Mouse (Mus musculus) MEL (cell line): ENCODE measurements around the gene Zc3hav1. TPM values are rescaled to one million over a fixed set of nuclear protein-coding genes. Genes with fewer than 3 reads are reported as not detected.

Experiments used
- DNase-seq: peaks from one replicate; pipeline ENCODE4 v3.0.0; 2011; ENCODE audit warnings: low read depth, low spot score
- H3K27ac ChIP-seq: 2 replicates; pipeline ENCODE4 v1.5.1; 2012; ENCODE audit warnings: low read depth, mild to moderate bottlenecking, control low read depth, low read length, moderate library complexity; ENCODE audit not compliant: control insufficient read depth
- H3K27me3 ChIP-seq, 2 experiments: fragments of 150-350 bp in 1 of 2; sonication (generic) in 1 of 2; 2 replicates each; pipeline ENCODE4 v1.6.1; 2012; ENCODE audit warnings: low read length in 2 of 2, mild to moderate bottlenecking in 2 of 2, improper control_type of control experiment in 1 of 2, moderate library complexity in 1 of 2; ENCODE audit not compliant: insufficient read depth in 2 of 2, control insufficient read depth in 1 of 2
- H3K36me3 ChIP-seq, 2 experiments: 2 replicates each; pipeline ENCODE4 v1.6.1; 2012 to 2014; ENCODE audit warnings: low read length in 2 of 2, improper control_type of control experiment in 1 of 2, inconsistent platforms in 1 of 2, mild to moderate bottlenecking in 1 of 2; ENCODE audit not compliant: insufficient read depth in 2 of 2, control insufficient read depth in 1 of 2
- H3K4me1 ChIP-seq, 2 experiments: fragments of 150-350 bp in 1 of 2; sonication (generic) in 1 of 2; 2 replicates each; pipeline ENCODE4 v1.6.1; 2012; ENCODE audit warnings: low read length in 2 of 2, improper control_type of control experiment in 1 of 2, mild to moderate bottlenecking in 1 of 2; ENCODE audit not compliant: insufficient read depth in 2 of 2, control insufficient read depth in 1 of 2
- H3K4me3 ChIP-seq, 2 experiments: fragments of 150-350 bp in 1 of 2; sonication (generic) in 1 of 2; 2 replicates each; pipeline ENCODE4 v1.5.1; 2012; ENCODE audit warnings: low read depth in 2 of 2, low read length in 2 of 2, mild to moderate bottlenecking in 2 of 2, moderate library complexity in 2 of 2, control low read depth in 1 of 2, improper control_type of control experiment in 1 of 2; ENCODE audit not compliant: control insufficient read depth in 1 of 2, insufficient read depth in 1 of 2
- H3K79me2 ChIP-seq: 2 replicates; pipeline ENCODE4 v1.6.1; 2012; ENCODE audit warnings: mild to moderate bottlenecking, low read length, moderate library complexity; ENCODE audit not compliant: control insufficient read depth, poor library complexity, insufficient read depth
- H3K9ac ChIP-seq: 2 replicates; pipeline ENCODE4 v1.6.1; 2012; ENCODE audit warnings: low read depth, mild to moderate bottlenecking, control low read depth, low read length, moderate library complexity; ENCODE audit not compliant: control insufficient read depth, poor library complexity, severe bottlenecking
- H3K9me3 ChIP-seq: fragments of 150-350 bp; sonication (generic); replicated peaks from 2 replicates; pipeline ENCODE4 v1.6.1; 2012; ENCODE audit warnings: mild to moderate bottlenecking, low read length, improper control_type of control experiment, moderate library complexity; ENCODE audit not compliant: insufficient read depth
- BHLHE40 ChIP-seq: IDR thresholded peaks from 2 replicates; pipeline ENCODE4 v1.6.1; 2012; ENCODE audit warnings: low read depth, mild to moderate bottlenecking, inconsistent platforms, low read length, improper control_type of control experiment, borderline replicate concordance
- CHD1 ChIP-seq: IDR thresholded peaks from 2 replicates; pipeline ENCODE4 v1.6.1; 2012; ENCODE audit warnings: low read depth, mild to moderate bottlenecking, inconsistent platforms, low read length, improper control_type of control experiment
- CHD2 ChIP-seq: IDR thresholded peaks from 2 replicates; pipeline ENCODE4 v1.6.1; 2011; ENCODE audit warnings: low read length, improper control_type of control experiment
- CTCF ChIP-seq, 3 experiments: IDR thresholded peaks in 2 of 3; conservative IDR thresholded peaks in 1 of 3; 2 replicates each; pipeline ENCODE4 v1.5.1; 2011 to 2012; ENCODE audit warnings: low read length in 3 of 3, low read depth in 2 of 3, mild to moderate bottlenecking in 2 of 3, improper control_type of control experiment in 1 of 3, inconsistent platforms in 1 of 3, mixed read lengths in 1 of 3, moderate library complexity in 1 of 3; ENCODE audit not compliant: control insufficient read depth in 1 of 3, insufficient read depth in 1 of 3, poor library complexity in 1 of 3, severe bottlenecking in 1 of 3
- E2F4 ChIP-seq: IDR thresholded peaks from 2 replicates; pipeline ENCODE4 v1.6.1; 2011; ENCODE audit warnings: low read depth, low read length, improper control_type of control experiment, borderline replicate concordance
- ELF1 ChIP-seq: IDR thresholded peaks from 2 replicates; pipeline ENCODE4 v1.6.1; 2014; ENCODE audit warnings: low read depth, mild to moderate bottlenecking, inconsistent platforms, low read length, improper control_type of control experiment, moderate library complexity
- EP300 ChIP-seq, 2 experiments: IDR thresholded peaks; 2 replicates each; pipeline ENCODE4 v1.6.1; 2011; ENCODE audit warnings: improper control_type of control experiment in 2 of 2, low read length in 2 of 2, low read depth in 1 of 2, mild to moderate bottlenecking in 1 of 2
- ETS1 ChIP-seq: IDR thresholded peaks from 2 replicates; pipeline ENCODE4 v1.6.1; 2012; ENCODE audit warnings: low read depth, mild to moderate bottlenecking, inconsistent platforms, low read length, improper control_type of control experiment, moderate library complexity
- GABPA ChIP-seq: IDR thresholded peaks from 2 replicates; pipeline ENCODE4 v1.6.1; 2012; ENCODE audit warnings: low read depth, mild to moderate bottlenecking, inconsistent platforms, low read length, improper control_type of control experiment, moderate library complexity
- GATA1 ChIP-seq: IDR thresholded peaks from 2 replicates; pipeline ENCODE4 v1.6.1; 2011; ENCODE audit warnings: low read depth, low read length, improper control_type of control experiment
- HCFC1 ChIP-seq: IDR thresholded peaks from 2 replicates; pipeline ENCODE4 v1.6.1; 2012; ENCODE audit warnings: low read depth, mild to moderate bottlenecking, inconsistent platforms, low read length, improper control_type of control experiment, moderate library complexity
- JUND ChIP-seq: IDR thresholded peaks from 2 replicates; pipeline ENCODE4 v1.6.1; 2011; ENCODE audit warnings: low read depth, mild to moderate bottlenecking, improper control_type of control experiment, low read length
- KAT2A ChIP-seq: conservative IDR thresholded peaks from 2 replicates; pipeline ENCODE4 v1.6.1; 2012; ENCODE audit warnings: low read depth, low read length, improper control_type of control experiment, inconsistent platforms
- MAFK ChIP-seq: IDR thresholded peaks from 2 replicates; pipeline ENCODE4 v1.6.1; 2011; ENCODE audit warnings: low read depth, mild to moderate bottlenecking, low read length, improper control_type of control experiment, borderline replicate concordance
- MAX ChIP-seq: IDR thresholded peaks from 2 replicates; pipeline ENCODE4 v1.6.1; 2011; ENCODE audit warnings: low read length, improper control_type of control experiment
- MAZ ChIP-seq: IDR thresholded peaks from 2 replicates; pipeline ENCODE4 v1.6.1; 2012; ENCODE audit warnings: low read depth, mild to moderate bottlenecking, inconsistent platforms, low read length, improper control_type of control experiment
- MEF2A ChIP-seq: IDR thresholded peaks from 2 replicates; pipeline ENCODE4 v1.6.1; 2014; ENCODE audit warnings: low read depth, mild to moderate bottlenecking, inconsistent platforms, low read length, improper control_type of control experiment; ENCODE audit not compliant: poor library complexity, insufficient replicate concordance, severe bottlenecking; ENCODE audit errors: extremely low read depth
- MXI1 ChIP-seq: IDR thresholded peaks from 2 replicates; pipeline ENCODE4 v1.6.1; 2011; ENCODE audit warnings: mild to moderate bottlenecking, low read depth, low read length, improper control_type of control experiment
- MYB ChIP-seq: IDR thresholded peaks from 2 replicates; pipeline ENCODE4 v1.6.1; 2011; ENCODE audit warnings: mild to moderate bottlenecking, low read depth, low read length, improper control_type of control experiment
- MYC ChIP-seq: IDR thresholded peaks from 2 replicates; pipeline ENCODE4 v1.6.1; 2011; ENCODE audit warnings: low read depth, mild to moderate bottlenecking, low read length, improper control_type of control experiment, moderate library complexity
- NELFE ChIP-seq: IDR thresholded peaks from 2 replicates; pipeline ENCODE4 v1.6.1; 2011; ENCODE audit warnings: low read depth, low read length, improper control_type of control experiment
- NRF1 ChIP-seq: IDR thresholded peaks from 2 replicates; pipeline ENCODE4 v1.6.1; 2014; ENCODE audit warnings: low read depth, mild to moderate bottlenecking, inconsistent platforms, low read length, improper control_type of control experiment, moderate library complexity; ENCODE audit not compliant: poor library complexity, insufficient read depth, severe bottlenecking
- POLR2A ChIP-seq, 2 experiments: IDR thresholded peaks; 2 replicates each; pipeline ENCODE4 v1.6.1; 2011 to 2012; ENCODE audit warnings: low read length in 2 of 2, mild to moderate bottlenecking in 2 of 2, control low read depth in 1 of 2, improper control_type of control experiment in 1 of 2, low read depth in 1 of 2, moderate library complexity in 1 of 2; ENCODE audit not compliant: control insufficient read depth in 1 of 2, insufficient read depth in 1 of 2, poor library complexity in 1 of 2
- POLR2AphosphoS2 ChIP-seq: IDR thresholded peaks from 2 replicates; pipeline ENCODE4 v1.6.1; 2011; ENCODE audit warnings: low read length, improper control_type of control experiment
- RAD21 ChIP-seq: IDR thresholded peaks from 2 replicates; pipeline ENCODE4 v1.6.1; 2011; ENCODE audit warnings: mild to moderate bottlenecking, low read depth, low read length, improper control_type of control experiment
- RCOR1 ChIP-seq: IDR thresholded peaks from 2 replicates; pipeline ENCODE4 v1.6.1; 2012; ENCODE audit warnings: low read depth, mild to moderate bottlenecking, inconsistent platforms, low read length, improper control_type of control experiment
- SIN3A ChIP-seq: IDR thresholded peaks from 2 replicates; pipeline ENCODE4 v1.6.1; 2012; ENCODE audit warnings: low read length, improper control_type of control experiment, inconsistent platforms
- SMC3 ChIP-seq: IDR thresholded peaks from 2 replicates; pipeline ENCODE4 v1.6.1; 2011; ENCODE audit warnings: low read depth, low read length, improper control_type of control experiment
- TAL1 ChIP-seq: IDR thresholded peaks from 2 replicates; pipeline ENCODE4 v1.6.1; 2012; ENCODE audit warnings: mild to moderate bottlenecking, inconsistent platforms, low read length, moderate library complexity, mixed read lengths
- TBP ChIP-seq: IDR thresholded peaks from 2 replicates; pipeline ENCODE4 v1.8.0; 2011; ENCODE audit warnings: low read depth, low read length, improper control_type of control experiment
- TCF12 ChIP-seq: IDR thresholded peaks from 2 replicates; pipeline ENCODE4 v1.6.1; 2014; ENCODE audit warnings: low read depth, mild to moderate bottlenecking, inconsistent platforms, low read length, improper control_type of control experiment, moderate library complexity
- UBTF ChIP-seq: IDR thresholded peaks from 2 replicates; pipeline ENCODE4 v1.6.1; 2012; ENCODE audit warnings: low read depth, mild to moderate bottlenecking, inconsistent platforms, low read length, improper control_type of control experiment, moderate library complexity, borderline replicate concordance; ENCODE audit not compliant: insufficient read depth
- USF1 ChIP-seq: IDR thresholded peaks from 2 replicates; pipeline ENCODE4 v1.6.1; 2014; ENCODE audit warnings: low read depth, mild to moderate bottlenecking, inconsistent platforms, low read length, improper control_type of control experiment, moderate library complexity
- USF2 ChIP-seq, 2 experiments: IDR thresholded peaks; 2 replicates each; pipeline ENCODE4 v1.6.1; 2011 to 2012; ENCODE audit warnings: improper control_type of control experiment in 2 of 2, low read length in 2 of 2, borderline replicate concordance in 1 of 2, inconsistent platforms in 1 of 2, low read depth in 1 of 2, mild to moderate bottlenecking in 1 of 2; ENCODE audit not compliant: insufficient read depth in 1 of 2
- ZKSCAN1 ChIP-seq: IDR thresholded peaks from 2 replicates; pipeline ENCODE4 v1.6.1; 2012; ENCODE audit warnings: low read depth, mild to moderate bottlenecking, inconsistent platforms, low read length, improper control_type of control experiment, moderate library complexity
- ZMIZ1 ChIP-seq: IDR thresholded peaks from 2 replicates; pipeline ENCODE4 v1.6.1; 2012; ENCODE audit warnings: low read depth, mild to moderate bottlenecking, inconsistent platforms, low read length, improper control_type of control experiment, moderate library complexity
- ZNF384 ChIP-seq: IDR thresholded peaks from 2 replicates; pipeline ENCODE4 v1.6.1; 2012; ENCODE audit warnings: low read depth, mild to moderate bottlenecking, inconsistent platforms, low read length, improper control_type of control experiment
- polyA plus RNA-seq, 2 experiments: library from polyadenylated mRNA; stranded (reverse) in 1 of 2; unstranded in 1 of 2; fragments of >175 nt in 1 of 2; fragments of >200 nt in 1 of 2; gene quantifications; 2 replicates each; pipeline versions ENCODE4 v1.2.1 to v1.2.4; 2012; ENCODE audit warnings: low replicate concordance in 2 of 2, low read depth in 1 of 2; ENCODE audit not compliant: insufficient read length in 2 of 2, insufficient read depth in 1 of 2, missing spikeins in 1 of 2
- total RNA-seq: library from RNA; depleted of rRNA; stranded (reverse); fragments of 300-350 nt; gene quantifications from 2 replicates; pipeline ENCODE4 v1.2.3, GENCODE M21; 2012

The Zc3hav1 gene
- total and polyA plus RNA-seq, 3 experiments = 66.6 to 71.0 (median 68.3) TPM

DNA sequence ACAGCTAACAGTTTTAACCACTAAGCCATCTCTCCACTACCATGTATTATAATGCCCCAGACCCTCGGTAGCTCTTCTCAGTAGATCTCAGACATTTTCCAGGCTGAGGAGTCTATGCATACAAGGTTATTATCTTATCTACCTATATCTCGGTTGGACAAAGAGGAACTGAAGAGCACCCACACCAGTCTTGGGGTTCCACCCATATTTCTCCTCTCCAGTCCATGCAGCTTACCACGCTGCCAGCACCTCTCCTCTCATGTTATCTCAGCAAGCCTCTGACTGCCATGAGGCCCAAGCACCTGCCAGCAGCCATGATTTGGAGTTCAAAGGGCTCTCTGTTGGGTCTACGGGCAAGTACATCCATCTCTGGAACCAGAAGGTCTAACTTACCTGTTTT lies 6.7 kb upstream of the Zc3hav1 start:
- peak overlapping the region; percentile 97 for H3K27ac ChIP-seq
- peak; percentile 73 to 87 for TF ChIP-seq EP300 (IDR thresholded peaks at IDR 0.05; ENCODE audit: low read depth in 1 of 2, low read length in 2 of 2)
- TF ChIP-seq TCF12 = peak; percentile 57
- peak in 1 of 2 experiments; percentile 34; a peak in 1 of 4 replicates for TF ChIP-seq POLR2A (IDR thresholded peaks at IDR 0.05; ENCODE audit: control insufficient read depth in 1 of 2, insufficient read depth in 1 of 2, low read depth in 1 of 2, low read length in 2 of 2, poor library complexity in 1 of 2)
- TF ChIP-seq POLR2AphosphoS2 = no peak
- peak; percentile 95 for TF ChIP-seq GATA1
- no peak for TF ChIP-seq MEF2A
- TF ChIP-seq MYB = no peak
- no peak for TF ChIP-seq JUND
- TF ChIP-seq ZKSCAN1 = no peak
- no peak for TF ChIP-seq GABPA
- no peak for TF ChIP-seq MAZ
- TF ChIP-seq SMC3 = no peak
- peak; percentile 81 for TF ChIP-seq MAX
- TF ChIP-seq SIN3A = peak; percentile 79
- no peak for TF ChIP-seq ZMIZ1
- TF ChIP-seq KAT2A = 0 out of 2 replicates have a peak, but pooled peaks have one; percentile 10
- TF ChIP-seq MXI1 = peak; percentile 89
- TF ChIP-seq NELFE = peak; percentile 30; the same call in 1 of the 2 replicates
- TF ChIP-seq USF2 (IDR thresholded peaks at IDR 0.05; ENCODE audit: borderline replicate concordance in 1 of 2, insufficient read depth in 1 of 2, low read depth in 1 of 2, low read length in 2 of 2) = no peak
- TF ChIP-seq UBTF = 0 out of 2 replicates have a peak, but pooled peaks have one; percentile 27
- TF ChIP-seq E2F4 = no peak
- no peak for TF ChIP-seq CHD2
- TF ChIP-seq MAFK = no peak
- TF ChIP-seq CTCF (IDR thresholded peaks at IDR 0.05 in 2 of 3, conservative IDR thresholded peaks at IDR 0.05 in 1 of 3; ENCODE audit: control insufficient read depth in 1 of 3, insufficient read depth in 1 of 3, low read depth in 2 of 3, low read length in 3 of 3, poor library complexity in 1 of 3, severe bottlenecking in 1 of 3) = no peak
- no peak for TF ChIP-seq USF1
- TF ChIP-seq HCFC1 = peak; percentile 42; the same call in 1 of the 2 replicates
- no peak for TF ChIP-seq RAD21
- TF ChIP-seq CHD1 = no peak
- peak; percentile 71 for TF ChIP-seq ETS1
- peak; percentile 76 for TF ChIP-seq RCOR1
- TF ChIP-seq ZNF384 = no peak
- TF ChIP-seq MYC = peak; percentile 87; the same call in 1 of the 2 replicates
- no peak for TF ChIP-seq ELF1
- 0 out of 2 replicates have a peak, but pooled peaks have one; percentile 12 for TF ChIP-seq BHLHE40
- TF ChIP-seq TBP = peak; percentile 56; the same call in 1 of the 2 replicates
- TF ChIP-seq NRF1 = no peak
- TF ChIP-seq TAL1 = no peak

More for the DNA sequence above, 6.7 kb upstream of the Zc3hav1 start:
- DNase-seq = peak; percentile 83
- Histone ChIP-seq H3K9me3 (no peaks in the 10 kb centered on the region), H3K4me1 (peaks cover 8 to 36% of the 10 kb centered on the region in 2 experiments), H3K27me3 (no peaks in the 10 kb centered on the region), H3K9ac (peak overlapping the region; percentile 64), H3K4me3 (no peak overlapping the region), H3K79me2 (no peaks in the 10 kb centered on the region; the same call in 1 of the 2 replicates), H3K36me3 (peaks cover 0 to 28% of the 10 kb centered on the region in 2 experiments; a peak in 2 of 4 replicates)
